Comparison of ENCODE assay signal across 11 mouse cellular contexts in genomic region chr8:78437140-78438045, GRCm38 (mm10). TPM values are rescaled to one million over a fixed set of nuclear protein-coding genes. Genes with fewer than 3 reads are reported as not detected.
DNase-seq lines count a peak whose midpoint lies in the region; ATAC-seq and TF ChIP-seq lines count a peak whose summit lies in the region.
"Had no signal": no experiment of that assay in that cellular context is flagged by ENCODE, and none has a peak within 500 bp of the region (broad histone marks: within the 10 kb centered on the region; RNA-seq: fewer than 3 reads in every experiment).

No protein-coding gene starts in this region.

- no peak for TF ChIP-seq POLR2A in kidney, adult 2 months (IDR thresholded peaks at IDR 0.05; ENCODE audit: low read depth, low read length)

- H3K27ac ChIP-seq in kidney, embryonic 16.5 days (ENCODE audit: low read length), result no peak overlapping the region
- no peak overlapping the region for H3K27ac ChIP-seq in kidney, adult 2 months (ENCODE audit: insufficient read depth, low read depth, low read length)
- H3K27ac ChIP-seq in embryonic facial prominence, embryonic 13.5 days, result no peak overlapping the region
- no peak overlapping the region for H3K27ac ChIP-seq in hindbrain, postnatal 0 days
- H3K27ac ChIP-seq in neural tube, embryonic 14.5 days (ENCODE audit: low read depth, low read length), result no peak overlapping the region

- 2% methylated on average over 31 of the region's 32 CpGs for WGBS in kidney, embryonic 16.5 days
- WGBS in kidney, adult 2 months, result 4% methylated on average over 32 of the region's 32 CpGs
- 2% methylated on average over 32 of the region's 32 CpGs for WGBS in embryonic facial prominence, embryonic 13.5 days
- WGBS in hindbrain, postnatal 0 days, result 1% methylated on average over 32 of the region's 32 CpGs
- WGBS in neural tube, embryonic 14.5 days, result 1% methylated on average over 32 of the region's 32 CpGs

- no peak for TF ChIP-seq CTCF in kidney, adult 2 months (conservative IDR thresholded peaks at IDR 0.05; ENCODE audit: insufficient read depth, insufficient read length, low read depth, low read length)
- no peak for TF ChIP-seq CTCF in hindbrain, postnatal 0 days (IDR thresholded peaks at IDR 0.05; ENCODE audit: low read depth)

- H3K4me1 ChIP-seq in kidney, embryonic 16.5 days (ENCODE audit: insufficient read depth, low read length), result peaks cover 16% of the 10 kb centered on the region
- H3K4me1 ChIP-seq in kidney, adult 2 months (ENCODE audit: control insufficient read depth, insufficient read depth, low read length), result no peaks in the 10 kb centered on the region
- peaks cover 36% of the 10 kb centered on the region for H3K4me1 ChIP-seq in embryonic facial prominence, embryonic 13.5 days
- 0 out of 2 replicates have a peak, but pooled peaks cover 3% of the 10 kb centered on the region for H3K4me1 ChIP-seq in hindbrain, postnatal 0 days (ENCODE audit: insufficient read depth, low read length)
- H3K4me1 ChIP-seq in neural tube, embryonic 14.5 days (ENCODE audit: control insufficient read depth, insufficient read depth, low read length), result 0 out of 2 replicates have a peak, but pooled peaks cover 12% of the 10 kb centered on the region

- no peaks in the 10 kb centered on the region for H3K36me3 ChIP-seq in kidney, embryonic 16.5 days (ENCODE audit: insufficient read depth, low read length)
- no peaks in the 10 kb centered on the region for H3K36me3 ChIP-seq in kidney, adult 2 months (ENCODE audit: control insufficient read depth, insufficient read depth, low read length)
- H3K36me3 ChIP-seq in embryonic facial prominence, embryonic 13.5 days, result no peaks in the 10 kb centered on the region
- H3K36me3 ChIP-seq in hindbrain, postnatal 0 days (ENCODE audit: insufficient read depth, low read length), result no peaks in the 10 kb centered on the region
- H3K36me3 ChIP-seq in neural tube, embryonic 14.5 days (ENCODE audit: control insufficient read depth, insufficient read depth, low read length), result no peaks in the 10 kb centered on the region

- H3K4me3 ChIP-seq in kidney, embryonic 16.5 days (ENCODE audit: low read length), result peak overlapping the region; percentile 28
- H3K4me3 ChIP-seq in kidney, adult 2 months (ENCODE audit: insufficient read depth, low read depth, low read length), result no peak overlapping the region
- H3K4me3 ChIP-seq in embryonic facial prominence, embryonic 13.5 days, result peak overlapping the region; percentile 47; the same call in 1 of the 2 replicates
- H3K4me3 ChIP-seq in hindbrain, postnatal 0 days (ENCODE audit: low read length), result peak overlapping the region; percentile 49
- H3K4me3 ChIP-seq in neural tube, embryonic 14.5 days (ENCODE audit: low read depth, low read length), result peak overlapping the region; percentile 40

- no peak for DNase-seq in kidney, adult 2 months
- no peak for DNase-seq in hindbrain, postnatal 0 days (ENCODE audit: low spot score)
- no peak for DNase-seq in thymus, postnatal 36 days
- no peak for DNase-seq in urinary bladder, adult 2 months (ENCODE audit: low spot score)
- DNase-seq: cerebellum, adult 11 months had no signal

- no peak for ATAC-seq in kidney, embryonic 16.5 days (ENCODE audit: low FRiP score, low TSS enrichment)
- ATAC-seq in embryonic facial prominence, embryonic 13.5 days (ENCODE audit: insufficient number of reproducible peaks, insufficient read depth, low FRiP score, low TSS enrichment, low read depth), result no peak
- peak; percentile 53 for ATAC-seq in hindbrain, postnatal 0 days
- ATAC-seq in neural tube, embryonic 14.5 days (ENCODE audit: low read depth), result peak; percentile 65

- H3K9ac ChIP-seq in kidney, embryonic 16.5 days (replicated peaks; ENCODE audit: low read length), result no peak overlapping the region
- no peak overlapping the region for H3K9ac ChIP-seq in embryonic facial prominence, embryonic 13.5 days
- no peak overlapping the region for H3K9ac ChIP-seq in hindbrain, postnatal 0 days (replicated peaks; ENCODE audit: low read length)
- no peak overlapping the region for H3K9ac ChIP-seq in neural tube, embryonic 14.5 days (replicated peaks; ENCODE audit: low read depth, low read length)

- H3K4me2 ChIP-seq in kidney, embryonic 16.5 days (replicated peaks; ENCODE audit: low read depth, low read length), result 0 out of 2 replicates have a peak overlapping the region, but pooled peaks have one; percentile 44
- peak overlapping the region; percentile 76 for H3K4me2 ChIP-seq in embryonic facial prominence, embryonic 13.5 days
- H3K4me2 ChIP-seq in hindbrain, postnatal 0 days (ENCODE audit: low read depth, low read length), result peak overlapping the region; percentile 77
- peak overlapping the region; percentile 78 for H3K4me2 ChIP-seq in neural tube, embryonic 14.5 days (ENCODE audit: low read depth, low read length)

- peaks cover 89% of the 10 kb centered on the region for H3K27me3 ChIP-seq in kidney, embryonic 16.5 days (ENCODE audit: insufficient read depth, low read length)
- no peaks in the 10 kb centered on the region; the same call in none of the 2 replicates for H3K27me3 ChIP-seq in kidney, adult 2 months (replicated peaks; ENCODE audit: control insufficient read depth, insufficient read depth, low read length)
- peaks cover 94% of the 10 kb centered on the region for H3K27me3 ChIP-seq in embryonic facial prominence, embryonic 13.5 days
- peaks cover 66% of the 10 kb centered on the region for H3K27me3 ChIP-seq in hindbrain, postnatal 0 days (ENCODE audit: insufficient read depth, low read length)
- peaks cover 34% of the 10 kb centered on the region for H3K27me3 ChIP-seq in neural tube, embryonic 14.5 days (ENCODE audit: control insufficient read depth, insufficient read depth, low read length)

- H3K9me3 ChIP-seq in kidney, embryonic 16.5 days (ENCODE audit: low read length), result no peaks in the 10 kb centered on the region
- no peaks in the 10 kb centered on the region for H3K9me3 ChIP-seq in embryonic facial prominence, embryonic 13.5 days
- no peaks in the 10 kb centered on the region for H3K9me3 ChIP-seq in hindbrain, postnatal 0 days (ENCODE audit: low read length)
- H3K9me3 ChIP-seq in neural tube, embryonic 14.5 days (ENCODE audit: control insufficient read depth, low read length), result no peaks in the 10 kb centered on the region

RNA-seq across cellular contexts. Expression of gene Pou4f2, which starts 0.9 kb away (rescaled TPM):
- polyA plus RNA-seq in kidney, embryonic 16.5 days (2015; fragmentation: Nextera tagmentation; extraction: Ambion mirVana), result not detected in 2 replicates
- not detected in 2 replicates for polyA plus RNA-seq in kidney, adult 2 months (2012; rRNA removed)
- 0.08 TPM in 1 of 2 replicates, not detected in the other for polyA plus RNA-seq in embryonic facial prominence, embryonic 13.5 days (2015; fragmentation: Nextera tagmentation; extraction: Ambion mirVana)
- total RNA-seq in hindbrain, postnatal 0 days (2014; rRNA removed), result 3.9 and 7.8 TPM in 2 replicates
- polyA plus RNA-seq in hindbrain, postnatal 0 days (2015; fragmentation: Nextera tagmentation; extraction: Ambion mirVana), result 2.7 and 3.3 TPM in 2 replicates
- 3.6 and 5.4 TPM in 2 replicates for polyA plus RNA-seq in neural tube, embryonic 14.5 days (2014; fragmentation: Nextera tagmentation; extraction: Ambion mirVana)
- not detected in 2 replicates for polyA plus RNA-seq in urinary bladder, adult 2 months (2012; rRNA removed)
- total RNA-seq: hematopoietic stem cell, adult 5-6 weeks; neutrophil, adult 5-6 weeks had no signal
- polyA plus RNA-seq: Patski had no signal

Comparison
In these comparisons a context has a peak if more than half of its experiments do, and no peak if none do; other contexts are left out.
1. ATAC-seq: peak in hindbrain, postnatal 0 days (single experiment) and neural tube, embryonic 14.5 days (single experiment); none in kidney, embryonic 16.5 days (single experiment) and embryonic facial prominence, embryonic 13.5 days (single experiment).
2. Peak in every context shown above with its lines, with median percentiles within 50 percentile points of each other: H3K4me2 ChIP-seq.